27 mouse cellular contexts compared by ENCODE assay signal in genomic region chr19:53984628-53985027, GRCm38 (mm10). TPM values are rescaled to one million over a fixed set of nuclear protein-coding genes. Genes with fewer than 3 reads are reported as not detected.
DNase-seq lines count a peak whose midpoint lies in the region; ATAC-seq lines count a peak whose summit lies in the region.
"Had no signal": no experiment of that assay in that cellular context is flagged by ENCODE, and none has a peak within 500 bp of the region (broad histone marks: within the 10 kb centered on the region; RNA-seq: fewer than 3 reads in every experiment).

No protein-coding gene starts in this region.

- H3K9ac ChIP-seq in liver, embryonic 12.5 days = no peak overlapping the region
- H3K9ac ChIP-seq in liver, embryonic 15.5 days = no peak overlapping the region
- H3K9ac ChIP-seq: embryonic facial prominence, embryonic 13.5 days; forebrain, postnatal 0 days; hindbrain, embryonic 12.5 days; hindbrain, embryonic 15.5 days had no signal

- no peaks in the 10 kb centered on the region for H3K9me3 ChIP-seq in liver, embryonic 12.5 days (replicated peaks)
- H3K9me3 ChIP-seq in liver, embryonic 15.5 days (replicated peaks) = no peaks in the 10 kb centered on the region
- H3K9me3 ChIP-seq: embryonic facial prominence, embryonic 10.5 days; embryonic facial prominence, embryonic 13.5 days; hindbrain, embryonic 12.5 days; hindbrain, embryonic 15.5 days had no signal

- H3K4me1 ChIP-seq in liver, embryonic 12.5 days = peaks cover 42% of the 10 kb centered on the region
- H3K4me1 ChIP-seq in liver, embryonic 15.5 days (replicated peaks) = peaks cover 38% of the 10 kb centered on the region
- H3K4me1 ChIP-seq: embryonic facial prominence, embryonic 13.5 days; forebrain, embryonic 10.5 days; hindbrain, embryonic 12.5 days; hindbrain, embryonic 15.5 days had no signal

- 0 out of 2 replicates have a peak, but pooled peaks have one; percentile 46 for ATAC-seq in erythroid progenitor cell, adult 5-6 weeks (replicated peaks; ENCODE audit: low FRiP score, poor library complexity, severe bottlenecking)
- peak; percentile 85 for ATAC-seq in liver, embryonic 12.5 days
- ATAC-seq in liver, embryonic 15.5 days (ENCODE audit: insufficient read depth) = peak; percentile 80
- ATAC-seq in monocyte, adult 5-6 weeks (replicated peaks; ENCODE audit: insufficient number of reproducible peaks, low FRiP score, low TSS enrichment, poor library complexity, severe bottlenecking) = no peak
- ATAC-seq: CD4-positive, CD25-positive, alpha-beta regulatory T cell, adult 4 months; forebrain, embryonic 14.5 days; forebrain, postnatal 0 days had no signal

- H3K27me3 ChIP-seq in liver, embryonic 12.5 days (replicated peaks) = no peaks in the 10 kb centered on the region
- H3K27me3 ChIP-seq in liver, embryonic 15.5 days = no peaks in the 10 kb centered on the region
- H3K27me3 ChIP-seq: embryonic facial prominence, embryonic 13.5 days; hindbrain, embryonic 12.5 days; hindbrain, embryonic 15.5 days had no signal

- WGBS in liver, embryonic 12.5 days (ENCODE audit: insufficient replicate concordance) = 72% methylated on average over 3 of the region's 3 CpGs
- 64% methylated on average over 3 of the region's 3 CpGs for WGBS in liver, embryonic 15.5 days (ENCODE audit: insufficient replicate concordance)

- no peak overlapping the region for H3K4me3 ChIP-seq in liver, embryonic 12.5 days
- no peak overlapping the region for H3K4me3 ChIP-seq in liver, embryonic 15.5 days (replicated peaks)
- H3K4me3 ChIP-seq: embryonic facial prominence, embryonic 10.5 days; embryonic facial prominence, embryonic 13.5 days; erythroblast, embryonic 14.5 days; forebrain, embryonic 10.5 days; gastrocnemius, adult 2 months; hindbrain, embryonic 12.5 days; hindbrain, embryonic 15.5 days had no signal

- no peak for DNase-seq in right cerebral cortex, postnatal 14 days
- DNase-seq in cerebellum, adult 8-10 months = no peak
- DNase-seq: adrenal gland, postnatal 10 days; adrenal gland, postnatal 36 days; cerebellum, adult 18-20 months; cerebellum, adult 9-11 months; cerebellum, postnatal 36 days; embryo, embryonic 11 days; forebrain, postnatal 0 days; gastrocnemius, adult 2 months; gastrocnemius, postnatal 14 days; heart, adult 11 months had no signal

- H3K27ac ChIP-seq in liver, embryonic 12.5 days = peak overlapping the region; percentile 45; the same call in 1 of the 2 replicates
- H3K27ac ChIP-seq in liver, embryonic 15.5 days (replicated peaks) = no peak overlapping the region; the same call in 1 of the 2 replicates
- H3K27ac ChIP-seq: embryonic facial prominence, embryonic 10.5 days; embryonic facial prominence, embryonic 13.5 days; forebrain, embryonic 10.5 days; gastrocnemius, adult 2 months; hindbrain, embryonic 12.5 days; hindbrain, embryonic 15.5 days had no signal

- peak overlapping the region; percentile 31 for H3K4me2 ChIP-seq in liver, embryonic 12.5 days
- peak overlapping the region; percentile 20 for H3K4me2 ChIP-seq in liver, embryonic 15.5 days
- H3K4me2 ChIP-seq: embryonic facial prominence, embryonic 13.5 days; heart, embryonic 11.5 days; hindbrain, embryonic 12.5 days; hindbrain, embryonic 15.5 days had no signal

- H3K36me3 ChIP-seq in liver, embryonic 12.5 days = peaks cover 17% of the 10 kb centered on the region
- peaks cover 15% of the 10 kb centered on the region for H3K36me3 ChIP-seq in liver, embryonic 15.5 days (replicated peaks)

RNA-seq across cellular contexts. Expression of gene Bbip1, which starts 40.2 kb away (rescaled TPM):
- total RNA-seq in erythroid progenitor cell, adult 5-6 weeks (2015; ENCODE audit: low replicate concordance) = 85.1 and 109 TPM in 2 replicates
- total RNA-seq in erythroid progenitor cell, adult 5-6 weeks (2017; ENCODE audit: low replicate concordance) = 41.2 and 69.2 TPM in 2 replicates
- 64.0 and 65.8 TPM in 2 replicates for polyA plus RNA-seq in liver, embryonic 12.5 days (2016; fragmentation: Nextera tagmentation; extraction: Ambion mirVana)
- 37.4 and 37.6 TPM in 2 replicates for polyA plus RNA-seq in liver, embryonic 15.5 days (2015; fragmentation: Nextera tagmentation; extraction: Ambion mirVana)
- total RNA-seq in monocyte, adult 5-6 weeks (2017) = 42.3 to 45.1 TPM (median 43.5 TPM) in 3 replicates

RNA-seq across cellular contexts. Expression of gene Shoc2, which starts 40.5 kb away (rescaled TPM):
- total RNA-seq in erythroid progenitor cell, adult 5-6 weeks (2015; ENCODE audit: low replicate concordance) = 29.9 and 53.2 TPM in 2 replicates
- total RNA-seq in erythroid progenitor cell, adult 5-6 weeks (2017; ENCODE audit: low replicate concordance) = 31.7 and 40.3 TPM in 2 replicates
- 26.4 and 27.1 TPM in 2 replicates for polyA plus RNA-seq in liver, embryonic 12.5 days (2016; fragmentation: Nextera tagmentation; extraction: Ambion mirVana)
- 15.3 and 16.0 TPM in 2 replicates for polyA plus RNA-seq in liver, embryonic 15.5 days (2015; fragmentation: Nextera tagmentation; extraction: Ambion mirVana)
- total RNA-seq in monocyte, adult 5-6 weeks (2017) = 63.5 to 85.3 TPM (median 69.9 TPM) in 3 replicates

RNA-seq across cellular contexts. Expression of gene Adra2a, which starts 59.3 kb away (rescaled TPM):
- total RNA-seq in erythroid progenitor cell, adult 5-6 weeks (2015; ENCODE audit: low replicate concordance) = not detected in 2 replicates
- not detected in 2 replicates for total RNA-seq in erythroid progenitor cell, adult 5-6 weeks (2017; ENCODE audit: low replicate concordance)
- 0.18 and 0.20 TPM in 2 replicates for polyA plus RNA-seq in liver, embryonic 12.5 days (2016; fragmentation: Nextera tagmentation; extraction: Ambion mirVana)
- polyA plus RNA-seq in liver, embryonic 15.5 days (2015; fragmentation: Nextera tagmentation; extraction: Ambion mirVana) = 0.03 and 0.05 TPM in 2 replicates
- 0.19 TPM in 1 of 3 replicates, not detected in the others for total RNA-seq in monocyte, adult 5-6 weeks (2017)
- polyA plus RNA-seq: CD4-positive, CD25-positive, alpha-beta regulatory T cell, adult 4 months; heart, embryonic 14.5 days; heart, postnatal 0 days had no signal
